Mouse (Mus musculus) erythroblast, embryonic 14.5 days (primary cell): ENCODE measurements around the gene Miga2.

ENCODE experiments used
- GATA1 ChIP-seq: IDR thresholded peaks from 2 replicates; pipeline ENCODE4 v1.6.1; 2012; ENCODE audit warnings: low read length, inconsistent platforms, mixed read lengths
- TAL1 ChIP-seq: IDR thresholded peaks from 3 replicates; pipeline ENCODE4 v1.6.1; 2012; ENCODE audit warnings: low read length, inconsistent platforms, mixed read lengths

DNA sequence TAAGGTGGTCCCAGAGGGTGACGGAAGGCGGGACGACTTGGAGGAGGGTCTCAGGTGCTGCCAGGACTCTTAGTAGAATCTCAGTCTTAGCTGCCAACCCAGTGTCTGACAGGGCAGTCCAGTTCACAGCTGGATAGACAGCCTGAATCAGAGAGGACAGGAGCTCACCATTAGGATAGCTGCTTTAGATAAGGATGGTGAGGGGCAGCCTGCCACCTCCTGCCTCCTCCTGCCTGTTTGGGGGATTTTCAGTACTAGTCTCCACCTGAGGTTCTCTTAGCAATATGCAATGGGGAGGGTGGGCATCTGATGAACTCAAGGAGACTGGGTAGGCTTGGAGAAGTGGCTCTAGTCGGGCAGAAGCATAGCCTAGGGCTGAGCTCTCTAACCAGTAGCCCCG lies 50.6 kb downstream of the Miga2 start:
- TF ChIP-seq GATA1 (0 out of 2 replicates have a peak, but pooled peaks have one; percentile 29), TAL1 (no peak)
